Mouse (Mus musculus): ENCODE measurements around the gene Hrh2.

The Hrh2 gene

GRCm38 (mm10) chr13:54215777-54216316 is 23.9 kb downstream of the Hrh2 start:
- DNase-seq (ENCODE audit: low read depth, low spot score), result peak; percentile 84

- DNase-seq (ENCODE audit: low read depth, low spot score), result no peak
These were observed 26.4 kb downstream of the Hrh2 start for GRCm38 (mm10) chr13:54218341-54218740.

GRCm38 (mm10) chr13:54221631-54222179 is 29.8 kb downstream of the Hrh2 start:
- DNase-seq (ENCODE audit: low read depth, low spot score), result no peak

DNA sequence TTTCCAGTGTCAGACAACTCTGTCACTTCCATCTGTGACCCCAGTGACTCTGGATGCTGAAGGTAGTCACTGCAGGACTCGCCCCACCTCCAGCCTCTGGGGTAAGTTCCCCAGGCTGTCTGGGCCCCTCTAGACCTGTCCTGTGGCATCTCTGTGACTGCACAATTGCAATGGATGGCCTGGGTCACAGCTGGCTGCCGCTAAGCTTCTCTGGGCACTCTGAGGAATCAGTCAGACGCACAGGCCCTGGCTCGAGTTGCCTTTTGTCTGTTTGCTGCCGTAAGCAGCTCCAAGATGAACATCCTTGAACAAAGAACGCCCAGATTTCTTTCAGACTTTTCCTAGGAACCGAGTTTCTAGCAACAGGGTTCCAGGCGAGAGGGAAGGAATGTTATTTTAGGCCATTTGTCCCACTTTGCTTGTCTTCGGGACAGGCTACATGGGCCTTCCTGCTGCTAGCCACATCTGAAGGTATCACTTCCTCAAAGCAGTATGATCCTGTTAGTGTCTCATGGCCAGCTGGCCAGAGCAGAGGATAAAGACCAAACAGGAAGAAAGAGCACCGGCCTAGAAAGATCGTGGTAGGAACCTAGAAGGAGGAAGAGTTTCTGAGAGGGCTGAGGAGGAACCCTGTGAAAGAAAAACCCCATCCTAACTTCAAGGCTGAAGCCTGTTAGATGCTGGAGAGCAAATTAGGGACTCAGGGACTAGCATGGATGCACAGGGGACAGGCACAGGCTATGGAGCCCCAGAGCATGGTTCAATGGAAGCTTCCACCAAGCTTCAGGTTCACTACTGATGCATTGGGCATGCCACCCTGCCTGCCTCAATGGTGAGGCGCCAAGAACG is 31.2 kb downstream of the Hrh2 start:
- DNase-seq (ENCODE audit: low read depth, low spot score), result no peak

- DNase-seq (ENCODE audit: low read depth, low spot score), result no peak
These were observed 36.1 kb downstream of the Hrh2 start for GRCm38 (mm10) chr13:54227916-54228483.

GRCm38 (mm10) chr13:54230081-54230480 is 38.2 kb downstream of the Hrh2 start:
- DNase-seq (ENCODE audit: low read depth, low spot score), result no peak

DNA sequence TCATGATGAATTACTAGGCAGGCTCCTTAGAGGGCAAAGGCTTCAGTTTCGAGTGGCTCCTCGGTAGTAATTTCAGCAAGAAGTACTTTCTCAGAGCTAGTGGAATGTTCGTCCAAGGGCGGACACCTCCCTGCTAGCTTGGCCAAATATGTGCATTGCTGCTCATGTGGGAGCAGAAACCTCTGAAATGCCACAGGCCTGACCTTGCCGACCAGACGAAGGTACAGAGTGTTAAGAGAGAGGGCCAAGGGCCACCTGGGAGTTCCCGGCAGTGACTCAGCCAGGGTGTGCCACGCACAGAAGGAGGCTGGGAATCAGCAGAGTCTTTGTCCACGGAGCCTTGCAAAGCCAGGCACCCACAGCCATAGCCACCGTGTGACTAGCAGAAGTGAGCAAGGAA is 39.9 kb downstream of the Hrh2 start:
- no peak for DNase-seq (ENCODE audit: low read depth, low spot score)

DNA sequence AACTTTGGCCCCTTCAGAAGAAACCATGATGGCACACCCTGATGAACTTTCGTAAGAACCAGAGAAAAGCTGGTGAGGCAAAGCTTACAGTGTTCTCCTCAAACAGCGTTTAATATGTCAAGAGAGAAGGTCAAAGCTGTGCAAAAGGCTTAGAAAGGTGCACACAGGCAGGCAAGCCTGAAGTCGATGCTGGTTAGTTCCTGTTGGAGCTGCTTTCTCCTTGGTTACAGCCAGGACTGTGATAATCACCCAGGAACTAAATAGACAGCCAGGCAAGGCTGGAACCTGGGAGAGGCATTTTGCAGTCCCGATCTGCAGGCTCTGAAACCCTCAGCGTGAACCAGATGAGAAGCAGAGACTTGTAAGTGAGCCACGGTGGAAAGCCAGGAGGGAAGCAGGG is 45.6 kb downstream of the Hrh2 start:
- DNase-seq (ENCODE audit: low read depth, low spot score), result no peak

DNA sequence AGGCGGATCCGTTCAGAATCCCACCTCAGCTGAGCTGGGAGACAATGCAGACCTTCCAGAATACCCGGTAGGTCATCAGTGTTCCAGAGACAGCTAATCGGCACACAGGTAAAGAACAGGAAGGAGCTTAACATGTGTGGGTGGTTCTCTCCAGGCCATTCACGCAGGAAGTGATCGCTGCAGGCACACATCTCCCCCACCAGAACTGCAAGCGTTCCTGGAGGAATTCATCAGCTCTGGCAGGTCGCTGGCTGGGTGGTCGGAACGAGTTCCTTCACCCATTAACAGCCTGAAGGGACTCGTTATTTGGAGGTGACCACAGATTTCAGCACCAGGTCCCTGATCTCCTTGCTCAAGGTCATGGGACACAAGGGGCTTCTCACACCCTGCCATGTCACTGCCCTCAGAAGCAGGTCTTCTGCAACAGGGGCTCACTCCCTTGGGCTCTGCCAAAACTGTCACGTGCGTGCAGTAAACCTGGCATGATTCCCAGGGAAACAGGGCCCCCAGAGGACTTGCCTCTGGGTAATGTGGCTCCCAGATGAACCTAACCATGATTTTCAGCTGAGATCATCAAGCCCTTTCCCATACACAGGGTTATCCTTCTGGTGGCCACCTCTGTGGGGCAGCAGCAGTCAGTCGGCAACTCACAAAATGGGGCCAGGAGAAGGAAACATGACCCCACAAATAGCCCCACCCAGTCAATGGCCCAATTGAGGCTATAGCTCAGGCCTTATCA is 46.8 kb downstream of the Hrh2 start:
- no peak for DNase-seq (ENCODE audit: low read depth, low spot score)

GRCm38 (mm10) chr13:54242380-54242779 is 50.5 kb downstream of the Hrh2 start:
- no peak for DNase-seq (ENCODE audit: low read depth, low spot score)

DNA sequence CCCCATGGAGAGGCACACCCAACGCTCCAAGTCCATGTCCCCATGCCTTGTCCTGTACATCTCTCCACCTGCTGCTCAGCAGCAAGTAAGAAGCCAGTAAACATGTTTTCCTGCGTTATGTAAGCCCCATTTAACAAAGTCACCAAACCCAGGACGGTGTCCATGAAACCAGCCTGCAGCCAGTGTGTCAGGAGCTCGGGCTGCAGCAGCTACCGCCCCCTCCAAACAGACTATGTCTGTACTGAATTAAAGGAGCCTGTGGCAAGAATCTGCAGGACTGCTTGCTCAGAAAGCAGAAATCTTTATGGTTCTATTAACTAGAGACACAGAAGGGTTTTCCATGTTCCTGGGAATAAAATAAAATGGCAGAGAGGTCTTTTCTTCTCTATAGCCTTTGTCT is 53.3 kb downstream of the Hrh2 start:
- no peak for DNase-seq (ENCODE audit: low read depth, low spot score)

DNA sequence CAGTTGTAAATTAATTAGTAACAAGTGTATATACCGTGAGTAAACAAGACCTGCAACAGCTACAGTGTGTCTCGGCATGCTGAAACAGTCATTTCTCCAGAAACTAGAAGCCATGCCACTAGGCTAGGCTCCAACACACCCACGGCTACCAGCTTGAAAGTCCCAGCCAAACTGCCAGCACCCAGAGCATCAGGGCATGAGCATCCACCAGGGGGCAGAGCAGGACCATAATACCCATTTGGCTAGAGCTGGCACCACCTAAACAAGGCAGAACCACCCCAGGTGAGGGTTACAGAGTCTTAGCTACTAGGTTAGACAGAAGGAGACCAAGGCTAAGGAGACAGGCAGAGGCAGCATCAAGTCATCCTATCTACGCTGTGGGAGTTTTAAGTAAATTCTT is 55.6 kb downstream of the Hrh2 start:
- DNase-seq (ENCODE audit: low read depth, low spot score), result peak; percentile 53

DNA sequence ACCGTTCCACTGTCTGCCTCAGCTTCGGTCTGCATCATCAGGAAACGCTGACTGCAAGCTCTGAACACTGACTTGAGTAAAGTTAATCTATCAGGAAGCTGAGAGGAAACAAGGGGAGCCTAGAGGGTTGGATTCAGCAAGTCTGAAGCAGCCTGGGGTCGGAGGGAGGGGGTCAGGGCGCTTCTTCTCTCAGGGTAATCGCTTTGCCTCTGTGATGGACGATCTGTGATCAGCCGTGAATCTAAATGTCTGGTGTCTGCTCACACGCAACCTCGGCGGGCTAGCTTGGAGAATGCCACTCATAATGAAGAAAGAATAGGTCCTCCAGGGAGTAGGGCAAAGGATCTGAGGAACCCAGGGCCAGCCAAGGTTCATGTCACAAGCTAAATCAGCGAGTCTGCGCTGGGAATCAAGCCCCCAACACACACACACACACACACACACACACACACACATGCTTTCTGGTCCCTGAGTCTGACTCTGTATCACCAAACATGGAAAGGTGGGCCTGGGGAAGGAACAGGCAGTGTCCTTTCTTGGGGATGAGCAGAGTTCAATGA is 56.6 kb downstream of the Hrh2 start:
- DNase-seq (ENCODE audit: low read depth, low spot score), result no peak

- DNase-seq (ENCODE audit: low read depth, low spot score), result no peak
These were observed 57.1 kb downstream of the Hrh2 start for GRCm38 (mm10) chr13:54249007-54249406.

GRCm38 (mm10) chr13:54250346-54250745 is 58.4 kb downstream of the Hrh2 start:
- DNase-seq (ENCODE audit: low read depth, low spot score), result no peak

DNA sequence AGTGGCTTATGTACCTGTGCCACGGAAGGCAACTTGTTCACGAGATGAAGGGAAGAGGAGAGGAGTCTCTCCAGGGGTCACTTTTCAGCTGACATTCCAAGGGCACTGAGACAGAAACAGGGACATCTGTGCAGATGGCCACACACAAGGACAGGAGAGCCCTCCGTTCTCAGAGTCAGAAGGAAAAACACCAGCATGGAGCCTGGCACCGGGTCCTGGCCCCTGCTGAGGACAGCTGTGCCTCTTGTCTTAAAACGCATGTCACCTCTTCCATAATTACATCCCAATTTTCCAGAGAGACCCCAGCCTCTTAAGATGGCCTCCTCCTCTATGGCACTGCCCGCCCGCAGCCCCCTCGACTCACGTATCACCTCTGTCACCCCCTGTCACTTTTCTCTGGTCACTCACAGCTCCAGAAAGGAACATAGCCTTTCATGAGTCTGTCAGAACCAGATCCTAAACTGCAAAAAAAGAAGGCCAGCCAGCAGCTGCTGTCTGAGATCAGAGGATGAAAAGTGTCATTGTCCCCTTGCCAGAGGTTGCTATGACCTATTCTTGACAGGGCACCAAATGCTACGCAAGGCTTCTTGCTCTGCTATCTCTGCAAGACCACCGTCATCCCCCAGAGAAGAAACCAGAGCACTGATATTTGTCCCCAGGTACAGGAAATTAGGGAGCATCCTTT is 59.8 kb downstream of the Hrh2 start:
- DNase-seq (ENCODE audit: low read depth, low spot score), result no peak

DNA sequence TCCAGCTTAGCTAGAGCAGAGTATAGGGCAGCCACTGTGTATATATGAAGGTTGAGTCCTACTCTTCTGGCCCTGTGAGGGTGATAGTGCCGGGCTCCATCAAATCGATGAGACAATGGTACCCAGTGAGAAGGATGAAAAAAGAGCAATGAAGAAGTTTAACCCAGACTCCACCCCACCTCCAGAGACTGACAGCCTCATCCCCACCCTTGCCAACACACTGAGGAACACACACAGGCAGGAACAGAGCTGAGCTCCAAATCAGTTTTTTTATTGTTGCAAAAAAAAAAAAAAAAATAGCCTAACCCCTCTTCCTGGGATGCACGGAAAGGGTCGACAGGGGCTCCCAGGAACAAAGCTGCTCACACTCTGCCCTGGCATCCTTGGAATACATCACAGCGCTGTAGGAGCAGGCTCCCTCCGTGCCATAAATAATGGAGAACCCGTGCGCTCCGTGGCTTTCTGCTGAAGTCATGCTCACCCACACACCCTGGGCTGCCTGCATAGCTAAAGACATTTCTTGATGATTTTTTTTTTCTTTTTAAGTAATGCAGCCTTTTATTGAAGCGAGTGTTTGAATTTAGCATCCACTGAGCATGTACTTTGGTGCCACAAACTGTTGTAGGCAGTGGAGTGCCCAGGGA is 65.8 kb downstream of the Hrh2 start:
- DNase-seq (ENCODE audit: low read depth, low spot score), result no peak

- no peak for DNase-seq (ENCODE audit: low read depth, low spot score)
These were observed 66.4 kb downstream of the Hrh2 start for GRCm38 (mm10) chr13:54258231-54258743.

GRCm38 (mm10) chr13:54260318-54260717 is 68.4 kb downstream of the Hrh2 start:
- no peak for DNase-seq (ENCODE audit: low read depth, low spot score)

DNA sequence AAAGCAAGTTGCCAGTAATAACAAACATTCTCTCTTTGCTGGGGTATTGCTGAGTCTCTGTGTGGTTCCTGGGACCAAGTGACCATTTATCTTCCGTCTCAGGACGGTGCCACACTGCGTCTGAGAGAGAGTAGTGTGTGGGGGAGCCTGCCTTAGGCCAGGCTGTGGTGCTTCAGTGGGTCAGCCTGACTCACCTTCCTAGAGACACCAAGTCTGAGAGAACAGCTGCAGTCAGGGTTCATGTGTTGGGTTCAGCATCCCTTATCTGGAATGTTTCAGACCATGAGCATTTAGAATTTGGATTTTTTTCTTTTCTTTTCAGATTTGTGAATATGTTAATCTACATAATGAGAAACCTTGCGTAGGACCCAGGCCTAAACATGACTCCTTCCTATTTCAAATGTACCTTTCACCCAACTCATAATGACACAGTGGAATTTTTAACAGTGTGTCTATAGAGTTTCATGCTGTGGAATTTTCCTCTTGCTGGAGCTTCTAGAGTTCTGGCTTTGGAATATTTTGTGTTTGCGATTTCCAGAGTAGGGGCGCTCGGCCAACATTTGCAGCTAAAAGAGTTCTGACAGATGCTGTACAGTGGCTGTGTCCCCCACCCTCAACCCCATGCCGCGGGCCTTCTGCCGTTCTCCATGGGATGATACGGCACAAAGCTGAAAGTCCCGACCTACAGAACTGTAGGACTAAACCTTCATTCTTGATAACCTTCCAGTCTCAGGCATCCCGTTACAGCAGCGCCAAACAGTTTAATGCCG is 71.0 kb downstream of the Hrh2 start:
- DNase-seq (ENCODE audit: low read depth, low spot score), result no peak

All from WW6 (cell line).